Mouse (Mus musculus) forebrain, embryonic 12.5 days (tissue): Measurements from ENCODE around the gene Fchsd2. TPM values are rescaled to one million over a fixed set of nuclear protein-coding genes. Genes with fewer than 3 reads are reported as not detected.

Experiments used
- ATAC-seq: fragments of 200-750 bp; cut with Nextera tagmentation; 2 replicates; pipeline ENCODE4 v1.8.0; 2017; ENCODE audit warnings: moderate TSS enrichment; ENCODE audit not compliant: low FRiP score
- H3K27ac ChIP-seq: fragments of 300-500 bp; sonication (generic); 2 replicates; pipeline ENCODE4 v1.5.1; 2016; ENCODE audit warnings: mild to moderate bottlenecking
- H3K27me3 ChIP-seq: fragments of 300-500 bp; sonication (generic); 2 replicates; pipeline ENCODE4 v1.6.1; 2016; ENCODE audit warnings: mild to moderate bottlenecking
- H3K36me3 ChIP-seq: fragments of 300-500 bp; sonication (generic); replicated peaks from 2 replicates; pipeline ENCODE4 v1.6.1; 2016; ENCODE audit warnings: mild to moderate bottlenecking
- H3K4me1 ChIP-seq: fragments of 300-500 bp; sonication (generic); 2 replicates; pipeline ENCODE4 v1.6.1; 2016
- H3K4me2 ChIP-seq: fragments of 300-500 bp; sonication (generic); 2 replicates; pipeline ENCODE4 v1.6.1; 2016; ENCODE audit warnings: mild to moderate bottlenecking, moderate library complexity
- H3K4me3 ChIP-seq: fragments of 300-500 bp; sonication (generic); replicated peaks from 2 replicates; pipeline ENCODE4 v1.5.1; 2016; ENCODE audit warnings: mild to moderate bottlenecking
- H3K9ac ChIP-seq: fragments of 300-500 bp; sonication (generic); 2 replicates; pipeline ENCODE4 v1.6.1; 2016; ENCODE audit warnings: mild to moderate bottlenecking
- H3K9me3 ChIP-seq: fragments of 300-500 bp; sonication (generic); 2 replicates; pipeline ENCODE4 v1.6.1; 2016
- WGBS: fragments of 180-500 bp; shearing (Covaris S2); methylation state at CpG from one replicate; pipeline ENCODE4 v1.1.7; 2016; 5-methylcytosine and 5-hydroxymethylcytosine counted together
- polyA plus RNA-seq: library from polyadenylated mRNA; unstranded; fragments of >200 nt; fragmentation: Nextera tagmentation; extraction: Ambion mirVana; gene quantifications from 2 replicates; pipeline ENCODE4 v1.2.1, GENCODE M21; 2016

The Fchsd2 gene
- polyA plus RNA-seq, 1 experiment from 2014 or later = 37.5 TPM

DNA sequence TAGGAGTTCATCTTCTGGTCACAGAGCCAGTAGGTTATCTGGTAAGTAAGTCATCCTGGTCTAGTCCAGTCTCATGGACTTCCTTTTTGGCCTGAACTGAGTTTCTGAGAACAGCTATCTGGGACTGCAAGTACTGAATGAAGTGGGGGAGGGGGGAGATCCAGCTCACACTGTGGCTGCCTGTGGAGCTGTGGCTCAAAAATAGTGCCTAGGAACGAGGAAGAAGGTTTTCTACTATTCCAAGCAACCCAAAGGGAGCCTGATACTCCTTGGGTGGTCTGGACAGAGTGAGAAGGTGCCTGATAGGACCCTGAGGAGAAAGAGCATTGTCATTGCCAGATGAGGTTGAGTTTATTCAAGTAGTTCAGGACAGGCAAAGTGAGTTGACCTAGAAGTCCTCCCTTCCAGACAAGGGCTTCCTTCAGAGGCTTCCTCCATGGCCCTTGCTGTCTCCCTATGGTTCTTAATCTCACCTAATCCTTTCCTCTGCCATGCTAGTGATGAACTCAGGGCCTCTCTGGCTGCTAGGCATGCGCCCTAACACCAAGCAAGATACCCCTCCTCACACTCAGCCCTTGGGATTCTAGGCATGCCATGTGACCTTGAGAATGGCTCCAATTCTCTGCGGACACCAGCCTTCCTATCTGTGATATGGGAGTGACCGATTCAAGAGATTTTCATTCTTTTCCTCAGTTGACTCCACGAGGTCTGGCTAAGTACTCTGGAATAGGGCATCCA is 14.6 kb downstream of the Fchsd2 start:
- H3K36me3 ChIP-seq = peaks cover 13% of the 10 kb centered on the region
- peak overlapping the region; percentile 99 for H3K27ac ChIP-seq
- peak overlapping the region; percentile 87 for H3K4me2 ChIP-seq
- H3K4me3 ChIP-seq = peak overlapping the region; percentile 81
- H3K4me1 ChIP-seq = peaks cover 21% of the 10 kb centered on the region
- no peaks in the 10 kb centered on the region for H3K9me3 ChIP-seq
- H3K27me3 ChIP-seq = no peaks in the 10 kb centered on the region
- whole genome bisulfite sequencing = 32% methylated on average over 5 of the region's 5 CpGs
- ATAC-seq = peak; percentile 3; the same call in 1 of the 2 replicates
- H3K9ac ChIP-seq = peak overlapping the region; percentile 93; the same call in 1 of the 2 replicates

GRCm38 (mm10) chr7:101107968-101108652 is 15.4 kb downstream of the Fchsd2 start:
- peaks cover 13% of the 10 kb centered on the region for H3K36me3 ChIP-seq
- ATAC-seq = peak; percentile 95
- WGBS = under 1% methylated on average over 58 of the region's 75 CpGs
- H3K4me2 ChIP-seq = peak overlapping the region; percentile 87
- no peaks in the 10 kb centered on the region for H3K9me3 ChIP-seq
- H3K9ac ChIP-seq = peak overlapping the region; percentile 93
- H3K4me3 ChIP-seq = peak overlapping the region; percentile 81
- H3K27ac ChIP-seq = peak overlapping the region; percentile 99
- H3K27me3 ChIP-seq = no peaks in the 10 kb centered on the region
- H3K4me1 ChIP-seq = peaks cover 21% of the 10 kb centered on the region

DNA sequence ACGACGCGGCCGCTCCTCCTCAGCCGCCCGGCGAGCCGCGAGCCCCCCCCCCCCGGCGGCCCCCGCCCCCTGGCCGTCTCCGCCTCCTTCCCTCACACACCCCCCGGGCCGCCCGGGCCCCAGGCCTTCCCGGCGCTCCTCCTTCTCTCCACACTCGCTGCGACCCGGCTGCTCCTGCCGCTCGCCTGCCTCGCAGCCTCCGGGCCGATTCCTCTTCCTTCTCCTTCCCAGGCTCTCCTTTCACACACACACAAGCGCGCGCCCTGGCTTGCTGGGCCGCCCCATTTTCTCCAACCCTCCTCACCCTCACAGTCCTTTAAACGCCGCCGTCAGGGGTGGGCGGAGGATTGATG is 16.0 kb downstream of the Fchsd2 start:
- H3K9me3 ChIP-seq = no peaks in the 10 kb centered on the region
- no peaks in the 10 kb centered on the region for H3K27me3 ChIP-seq
- H3K4me3 ChIP-seq = peak overlapping the region; percentile 81
- WGBS = 1% methylated on average over 11 of the region's 35 CpGs
- peaks cover 21% of the 10 kb centered on the region for H3K4me1 ChIP-seq
- peak overlapping the region; percentile 87 for H3K4me2 ChIP-seq
- H3K36me3 ChIP-seq = peaks cover 17% of the 10 kb centered on the region
- no peak for ATAC-seq
- H3K27ac ChIP-seq = peak overlapping the region; percentile 99
- peak overlapping the region; percentile 93 for H3K9ac ChIP-seq

DNA sequence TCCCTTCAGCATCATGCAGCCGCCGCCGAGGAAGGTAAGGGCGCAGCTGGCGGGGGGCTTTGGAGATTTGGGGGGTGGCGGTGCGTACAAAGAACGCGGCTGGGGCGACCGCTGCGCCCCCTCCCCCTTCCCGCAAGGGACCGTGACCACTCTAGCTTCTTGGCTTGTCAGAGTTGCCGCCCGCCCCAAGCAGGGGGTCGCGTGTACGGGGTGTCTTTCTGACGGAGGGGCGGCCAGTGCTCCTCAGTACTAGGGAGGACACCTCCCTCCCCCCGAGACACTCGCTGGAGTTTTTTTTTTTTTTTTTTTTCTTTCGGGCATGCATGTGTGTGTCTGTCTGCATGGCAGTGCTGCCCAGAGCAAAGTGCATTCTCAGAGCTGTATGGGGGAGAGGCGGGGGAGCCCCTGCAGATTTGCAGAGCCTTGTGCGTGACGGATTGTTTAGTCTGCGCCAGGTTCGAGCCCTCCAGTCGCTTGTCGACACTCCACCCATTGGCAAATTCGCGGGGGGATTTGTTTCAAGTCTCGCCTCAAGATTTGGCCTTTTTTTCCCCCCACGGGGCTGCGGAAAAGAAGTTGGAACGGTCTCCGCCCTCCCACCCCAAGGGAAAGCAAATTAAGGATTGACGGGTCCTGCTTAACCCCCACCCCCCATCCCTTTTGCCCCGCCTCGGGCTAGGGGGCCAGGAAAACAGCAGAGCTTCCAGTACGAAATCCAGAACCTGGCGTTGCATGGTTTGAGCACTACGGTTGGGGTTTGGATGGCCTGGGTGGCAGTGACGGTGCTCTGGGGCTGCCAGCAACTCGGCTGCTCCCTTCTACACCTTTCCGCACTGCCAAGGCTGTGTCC is 16.6 kb downstream of the Fchsd2 start:
- H3K9me3 ChIP-seq = no peaks in the 10 kb centered on the region
- no peaks in the 10 kb centered on the region for H3K27me3 ChIP-seq
- peak overlapping the region; percentile 87 for H3K4me2 ChIP-seq
- H3K9ac ChIP-seq = peak overlapping the region; percentile 93
- H3K4me3 ChIP-seq = peak overlapping the region; percentile 81
- peak; percentile 28; the same call in 1 of the 2 replicates for ATAC-seq
- peak overlapping the region; percentile 99 for H3K27ac ChIP-seq
- 1% methylated on average over 47 of the region's 47 CpGs for WGBS
- H3K4me1 ChIP-seq = peaks cover 21% of the 10 kb centered on the region
- peaks cover 20% of the 10 kb centered on the region for H3K36me3 ChIP-seq

GRCm38 (mm10) chr7:101109856-101110350 is 17.2 kb downstream of the Fchsd2 start:
- 11% methylated on average over 8 of the region's 8 CpGs for WGBS
- peaks cover 21% of the 10 kb centered on the region for H3K4me1 ChIP-seq
- peaks cover 25% of the 10 kb centered on the region for H3K36me3 ChIP-seq
- H3K27ac ChIP-seq = peak overlapping the region; percentile 99
- no peaks in the 10 kb centered on the region for H3K9me3 ChIP-seq
- no peak for ATAC-seq
- H3K4me2 ChIP-seq = peak overlapping the region; percentile 87
- H3K4me3 ChIP-seq = peak overlapping the region; percentile 81
- H3K9ac ChIP-seq = peak overlapping the region; percentile 93
- H3K27me3 ChIP-seq = no peaks in the 10 kb centered on the region

- no peak overlapping the region for H3K4me2 ChIP-seq
- H3K4me1 ChIP-seq = peaks cover 12% of the 10 kb centered on the region
- H3K36me3 ChIP-seq = peaks cover 54% of the 10 kb centered on the region
- H3K9ac ChIP-seq = no peak overlapping the region
- 88% methylated on average over 3 of the region's 3 CpGs for WGBS
- ATAC-seq = no peak
- H3K4me3 ChIP-seq = no peak overlapping the region
- no peaks in the 10 kb centered on the region for H3K9me3 ChIP-seq
- no peaks in the 10 kb centered on the region for H3K27me3 ChIP-seq
- no peak overlapping the region for H3K27ac ChIP-seq
These were observed 20.7 kb downstream of the Fchsd2 start for GRCm38 (mm10) chr7:101113410-101113809.

GRCm38 (mm10) chr7:101114328-101114727 is 21.7 kb downstream of the Fchsd2 start:
- H3K9ac ChIP-seq = no peak overlapping the region
- peaks cover 12% of the 10 kb centered on the region for H3K4me1 ChIP-seq
- H3K9me3 ChIP-seq = no peaks in the 10 kb centered on the region
- ATAC-seq = no peak
- H3K4me2 ChIP-seq = no peak overlapping the region
- no peak overlapping the region for H3K27ac ChIP-seq
- H3K36me3 ChIP-seq = peaks cover 58% of the 10 kb centered on the region
- no peaks in the 10 kb centered on the region for H3K27me3 ChIP-seq
- H3K4me3 ChIP-seq = no peak overlapping the region
- 96% methylated on average over 1 of the region's 1 CpGs for WGBS

DNA sequence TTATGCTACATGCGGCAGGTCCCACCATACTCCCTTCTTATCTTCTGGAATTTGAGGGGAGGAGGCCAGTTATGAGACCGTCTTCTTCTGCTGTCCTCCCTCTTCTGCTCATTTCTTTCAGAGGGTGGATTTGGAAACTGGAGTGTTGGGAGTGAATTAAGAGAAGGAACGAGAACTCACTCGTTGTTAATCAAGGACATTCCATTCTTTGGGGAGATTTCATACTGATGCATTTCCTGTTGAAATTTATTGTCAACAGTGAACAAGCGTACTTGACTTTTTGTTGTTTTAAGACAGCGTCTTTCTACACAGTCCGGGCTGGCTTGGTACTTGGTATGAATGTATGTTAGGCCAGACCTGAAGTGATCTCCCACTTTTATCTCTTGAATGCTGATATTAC is 26.7 kb downstream of the Fchsd2 start:
- H3K9ac ChIP-seq = no peak overlapping the region
- H3K4me1 ChIP-seq = peaks cover 5% of the 10 kb centered on the region; the same call in 1 of the 2 replicates
- H3K4me3 ChIP-seq = no peak overlapping the region
- H3K9me3 ChIP-seq = no peaks in the 10 kb centered on the region
- WGBS = 91% methylated on average over 7 of the region's 7 CpGs
- no peak overlapping the region for H3K4me2 ChIP-seq
- H3K36me3 ChIP-seq = peaks cover 49% of the 10 kb centered on the region
- H3K27ac ChIP-seq = no peak overlapping the region
- H3K27me3 ChIP-seq = no peaks in the 10 kb centered on the region
- ATAC-seq = no peak

DNA sequence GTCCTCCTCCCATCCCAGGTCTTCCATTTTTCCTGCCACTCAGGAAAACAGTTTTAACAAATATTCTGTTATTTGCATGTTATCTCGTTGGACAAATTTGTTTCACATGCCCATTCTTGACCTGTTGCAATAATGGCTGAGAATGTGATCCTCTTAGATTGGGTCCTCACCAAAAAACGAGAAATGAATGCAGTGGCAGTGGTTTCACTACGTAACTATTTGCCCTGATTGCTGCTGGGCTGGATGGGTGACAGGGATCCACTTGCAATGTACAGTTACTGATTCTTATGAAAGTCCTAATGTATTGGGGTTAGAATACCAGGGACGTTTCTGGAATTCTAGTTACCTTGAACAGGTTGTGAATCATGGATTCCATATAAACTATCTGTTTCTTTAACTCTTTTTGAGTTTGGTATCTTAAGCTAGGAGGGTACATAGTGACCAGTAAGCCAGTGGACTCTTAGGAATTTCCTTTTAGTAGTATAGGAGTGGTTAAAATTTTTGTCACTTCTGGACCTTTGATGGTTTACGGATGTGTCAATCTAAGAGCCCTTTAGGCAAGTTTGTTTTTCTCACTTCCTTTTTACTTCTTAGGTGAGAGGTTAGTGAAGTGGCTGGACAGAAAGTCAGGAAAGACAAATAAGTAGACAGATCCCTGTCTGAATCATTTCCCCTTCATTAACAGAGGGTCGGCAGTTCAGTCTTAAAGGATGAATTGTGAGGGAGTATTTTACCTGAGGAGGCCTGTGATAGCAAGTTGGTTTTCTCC is 31.1 kb downstream of the Fchsd2 start:
- Histone ChIP-seq H3K27ac (no peak overlapping the region), H3K36me3 (peaks cover 17% of the 10 kb centered on the region; the same call in 1 of the 2 replicates), H3K4me1 (peaks cover 5% of the 10 kb centered on the region; the same call in 1 of the 2 replicates), H3K9ac (no peak overlapping the region), H3K4me3 (no peak overlapping the region), H3K9me3 (no peaks in the 10 kb centered on the region), H3K27me3 (no peaks in the 10 kb centered on the region), H3K4me2 (no peak overlapping the region)
- WGBS = 88% methylated on average over 6 of the region's 6 CpGs
- ATAC-seq = no peak

DNA sequence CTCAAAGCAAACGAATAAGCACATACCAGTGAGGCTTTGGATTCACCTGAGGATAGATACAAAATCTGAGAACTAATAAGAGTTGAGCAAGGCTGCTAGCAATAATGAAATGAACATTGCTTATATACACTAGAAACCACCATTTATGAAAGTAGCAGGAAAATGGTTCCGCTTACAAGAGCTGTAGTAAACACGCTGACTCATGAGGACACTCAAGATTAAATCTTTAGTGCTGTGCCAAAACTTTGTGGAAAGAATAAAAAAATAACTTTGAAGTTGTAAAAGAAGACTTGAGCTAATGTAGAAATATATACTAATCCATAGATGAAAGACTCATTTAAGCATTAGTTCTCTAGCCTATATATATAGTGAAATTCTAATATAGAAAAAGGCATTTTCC is 35.1 kb downstream of the Fchsd2 start:
- 0 out of 2 replicates have a peak, but pooled peaks cover 3% of the 10 kb centered on the region for H3K4me1 ChIP-seq
- H3K9ac ChIP-seq = no peak overlapping the region
- no peak overlapping the region for H3K4me3 ChIP-seq
- no peaks in the 10 kb centered on the region for H3K36me3 ChIP-seq
- H3K9me3 ChIP-seq = no peaks in the 10 kb centered on the region
- no peak for ATAC-seq
- H3K27me3 ChIP-seq = no peaks in the 10 kb centered on the region
- H3K27ac ChIP-seq = no peak overlapping the region
- H3K4me2 ChIP-seq = no peak overlapping the region
- 93% methylated on average over 3 of the region's 3 CpGs for WGBS

DNA sequence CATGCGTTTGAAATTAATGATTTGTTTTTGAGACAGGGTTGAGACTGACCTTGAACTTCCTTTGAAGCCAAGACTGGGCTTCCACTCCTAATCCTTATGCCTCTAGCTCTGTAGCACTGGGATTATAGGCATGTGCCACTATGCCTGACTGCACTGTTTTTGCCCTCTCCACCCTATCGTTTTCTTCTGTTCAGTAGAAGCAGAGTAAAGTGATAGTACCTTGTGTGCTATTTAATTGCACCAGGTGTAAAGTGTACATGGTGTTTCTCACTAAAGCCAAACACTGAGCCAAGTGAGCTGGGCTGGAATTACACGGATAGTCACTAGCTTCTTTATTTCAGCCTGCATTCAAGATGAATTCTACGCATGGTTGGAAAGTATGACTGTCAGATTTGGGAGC is 35.9 kb downstream of the Fchsd2 start:
- H3K9ac ChIP-seq = no peak overlapping the region
- WGBS = 83% methylated on average over 4 of the region's 4 CpGs

More for the DNA sequence above, 35.9 kb downstream of the Fchsd2 start:
- no peak overlapping the region for H3K27ac ChIP-seq
- no peaks in the 10 kb centered on the region for H3K27me3 ChIP-seq
- H3K4me2 ChIP-seq = no peak overlapping the region
- H3K9me3 ChIP-seq = no peaks in the 10 kb centered on the region
- ATAC-seq = no peak
- no peak overlapping the region for H3K4me3 ChIP-seq
- peaks cover 5% of the 10 kb centered on the region; the same call in 1 of the 2 replicates for H3K4me1 ChIP-seq
- no peaks in the 10 kb centered on the region for H3K36me3 ChIP-seq
